Mouse (Mus musculus): Measurements from ENCODE around the gene Neurod4. TPM values are rescaled to one million over a fixed set of nuclear protein-coding genes. Genes with fewer than 3 reads are reported as not detected.
A peak's percentile ranks its signal among the peaks of the same experiment; 100 is the strongest.
"Not testable (repeated sequence)": the region's sequence is repeated elsewhere in the genome, so short reads cannot be mapped to it uniquely, and the experiment has no call there.

The Neurod4 gene
- polyA plus RNA-seq, 1 experiment from 2014 or later, result 26.0 TPM

DNA sequence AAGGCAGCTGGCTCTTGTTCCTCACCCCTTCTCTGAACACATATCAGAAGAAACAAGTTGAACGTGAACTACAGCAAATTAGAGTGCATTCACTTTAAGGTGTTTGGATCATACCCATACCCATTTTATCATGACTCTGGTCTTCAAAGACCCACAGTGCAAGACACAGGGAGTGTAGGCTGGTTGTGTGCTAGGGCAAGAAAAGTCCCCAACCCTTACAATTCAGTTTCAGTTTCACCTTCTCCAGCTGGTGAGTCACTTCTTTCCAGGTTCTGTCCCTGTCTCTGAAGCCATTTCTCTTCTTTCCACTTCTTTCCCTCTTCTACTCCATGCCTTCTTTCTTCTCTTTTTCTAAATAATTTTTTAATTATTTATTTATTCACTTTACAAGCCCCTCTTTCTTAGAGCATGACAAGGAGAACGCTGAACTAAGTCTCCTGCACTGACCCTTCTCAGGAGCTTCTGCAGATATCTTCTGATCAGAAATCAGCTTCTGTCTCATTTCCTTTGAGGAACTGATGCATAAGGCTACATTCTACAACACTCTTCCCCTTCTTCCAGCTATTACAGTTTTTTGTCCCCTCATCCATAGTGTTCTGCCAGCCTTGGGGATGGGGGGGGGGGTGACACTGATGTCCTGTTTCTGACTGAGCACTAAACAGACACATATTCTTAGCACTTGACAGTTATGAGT lies 31.6 kb upstream of the Neurod4 start:
- H3K9ac ChIP-seq (ENCODE audit: low read length), result no peak overlapping the region
- H3K4me2 ChIP-seq, result no peak overlapping the region
- H3K36me3 ChIP-seq (ENCODE audit: control insufficient read depth, insufficient read depth, low read length), result no peaks in the 10 kb centered on the region
- H3K27ac ChIP-seq (ENCODE audit: low read depth, low read length), result no peak overlapping the region
- ATAC-seq (ENCODE audit: low FRiP score) (no peak), DNase-seq (ENCODE audit: low spot score, missing footprints) (no peak)
- no peak overlapping the region for H3K4me3 ChIP-seq (ENCODE audit: low read depth, low read length)
- no peaks in the 10 kb centered on the region for H3K4me1 ChIP-seq (ENCODE audit: control insufficient read depth, insufficient read depth, low read length)
- H3K27me3 ChIP-seq (ENCODE audit: control insufficient read depth, insufficient read depth, low read length), result no peaks in the 10 kb centered on the region
- 84% methylated on average over 2 of the region's 2 CpGs for WGBS
- no peaks in the 10 kb centered on the region for H3K9me3 ChIP-seq (ENCODE audit: control insufficient read depth, low read length)

GRCm38 (mm10) chr10:130304138-130304537 lies 24.1 kb upstream of the Neurod4 start:
- not testable (repeated sequence) for H3K9ac ChIP-seq (ENCODE audit: low read length)
- WGBS, result 77% methylated on average over 3 of the region's 5 CpGs

GRCm38 (mm10) chr10:130298748-130299147 lies 18.7 kb upstream of the Neurod4 start:
- H3K36me3 ChIP-seq (ENCODE audit: control insufficient read depth, insufficient read depth, low read length); H3K27me3 ChIP-seq (ENCODE audit: control insufficient read depth, insufficient read depth, low read length); H3K4me2 ChIP-seq; H3K9ac ChIP-seq (ENCODE audit: low read length); H3K27ac ChIP-seq (ENCODE audit: low read depth, low read length); H3K4me3 ChIP-seq (ENCODE audit: low read depth, low read length); ATAC-seq (ENCODE audit: low FRiP score); H3K9me3 ChIP-seq (ENCODE audit: control insufficient read depth, low read length); H3K4me1 ChIP-seq (ENCODE audit: control insufficient read depth, insufficient read depth, low read length): not testable (repeated sequence)
- 18% methylated on average over 4 of the region's 4 CpGs for WGBS
- DNase-seq (ENCODE audit: low spot score, missing footprints), result peak; percentile 90

More at GRCm38 (mm10) chr10:130304138-130304537, 24.1 kb upstream of the Neurod4 start:
- H3K4me1 ChIP-seq (ENCODE audit: control insufficient read depth, insufficient read depth, low read length); DNase-seq (ENCODE audit: low spot score, missing footprints); H3K4me3 ChIP-seq (ENCODE audit: low read depth, low read length); H3K9me3 ChIP-seq (ENCODE audit: control insufficient read depth, low read length); ATAC-seq (ENCODE audit: low FRiP score); H3K4me2 ChIP-seq; H3K36me3 ChIP-seq (ENCODE audit: control insufficient read depth, insufficient read depth, low read length); H3K27me3 ChIP-seq (ENCODE audit: control insufficient read depth, insufficient read depth, low read length); H3K27ac ChIP-seq (ENCODE audit: low read depth, low read length): not testable (repeated sequence)

GRCm38 (mm10) chr10:130293741-130294408 lies 13.8 kb upstream of the Neurod4 start:
- ATAC-seq (ENCODE audit: low FRiP score), result peak; percentile 95
- H3K9me3 ChIP-seq (ENCODE audit: control insufficient read depth, low read length), result no peaks in the 10 kb centered on the region
- peaks cover 7% of the 10 kb centered on the region for H3K4me1 ChIP-seq (ENCODE audit: control insufficient read depth, insufficient read depth, low read length)
- H3K9ac ChIP-seq (ENCODE audit: low read length), result no peak overlapping the region
- WGBS, result 17% methylated on average over 3 of the region's 3 CpGs
- H3K4me2 ChIP-seq, result no peak overlapping the region
- DNase-seq (ENCODE audit: low spot score, missing footprints), result peak; percentile 82
- H3K4me3 ChIP-seq (ENCODE audit: low read depth, low read length), result no peak overlapping the region
- no peaks in the 10 kb centered on the region for H3K27me3 ChIP-seq (ENCODE audit: control insufficient read depth, insufficient read depth, low read length)
- peak overlapping the region; percentile 37; the same call in 1 of the 2 replicates for H3K27ac ChIP-seq (ENCODE audit: low read depth, low read length)
- no peaks in the 10 kb centered on the region for H3K36me3 ChIP-seq (ENCODE audit: control insufficient read depth, insufficient read depth, low read length)

DNA sequence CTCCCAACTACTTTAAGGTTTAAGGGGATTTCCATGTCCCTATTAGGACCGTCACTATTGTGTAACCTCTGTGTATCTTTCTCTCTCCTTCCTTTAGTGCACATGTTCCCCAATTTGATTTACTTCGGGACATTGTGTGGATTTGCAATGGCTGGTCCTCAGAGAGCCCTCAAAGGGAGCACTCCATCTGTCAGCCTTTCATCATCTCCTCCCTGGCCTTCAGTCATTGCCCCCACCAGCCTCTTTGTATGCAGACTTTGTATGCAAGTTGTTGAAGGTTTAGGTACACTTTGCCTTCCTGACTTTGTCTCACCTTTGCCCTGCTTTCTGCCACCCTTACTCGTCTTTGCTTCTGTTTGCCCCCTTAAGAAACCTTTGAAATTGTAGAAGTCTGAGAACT lies 8.0 kb upstream of the Neurod4 start:
- H3K9ac ChIP-seq (ENCODE audit: low read length), result no peak overlapping the region
- no peaks in the 10 kb centered on the region for H3K9me3 ChIP-seq (ENCODE audit: control insufficient read depth, low read length)
- peaks cover 2% of the 10 kb centered on the region; the same call in 1 of the 2 replicates for H3K4me1 ChIP-seq (ENCODE audit: control insufficient read depth, insufficient read depth, low read length)
- H3K27ac ChIP-seq (ENCODE audit: low read depth, low read length), result no peak overlapping the region
- ATAC-seq (ENCODE audit: low FRiP score) (0 out of 2 replicates have a peak, but pooled peaks have one; percentile 41), DNase-seq (ENCODE audit: low spot score, missing footprints) (peak; percentile 41)
- no peaks in the 10 kb centered on the region for H3K27me3 ChIP-seq (ENCODE audit: control insufficient read depth, insufficient read depth, low read length)
- H3K4me3 ChIP-seq (ENCODE audit: low read depth, low read length), result no peak overlapping the region
- WGBS, result 47% methylated on average over 3 of the region's 3 CpGs
- H3K4me2 ChIP-seq, result no peak overlapping the region
- no peaks in the 10 kb centered on the region for H3K36me3 ChIP-seq (ENCODE audit: control insufficient read depth, insufficient read depth, low read length)

GRCm38 (mm10) chr10:130287201-130287600 lies 7.2 kb upstream of the Neurod4 start:
- no peaks in the 10 kb centered on the region for H3K36me3 ChIP-seq (ENCODE audit: control insufficient read depth, insufficient read depth, low read length)
- 65% methylated on average over 1 of the region's 1 CpGs for WGBS
- peaks cover 2% of the 10 kb centered on the region; the same call in 1 of the 2 replicates for H3K4me1 ChIP-seq (ENCODE audit: control insufficient read depth, insufficient read depth, low read length)

DNA sequence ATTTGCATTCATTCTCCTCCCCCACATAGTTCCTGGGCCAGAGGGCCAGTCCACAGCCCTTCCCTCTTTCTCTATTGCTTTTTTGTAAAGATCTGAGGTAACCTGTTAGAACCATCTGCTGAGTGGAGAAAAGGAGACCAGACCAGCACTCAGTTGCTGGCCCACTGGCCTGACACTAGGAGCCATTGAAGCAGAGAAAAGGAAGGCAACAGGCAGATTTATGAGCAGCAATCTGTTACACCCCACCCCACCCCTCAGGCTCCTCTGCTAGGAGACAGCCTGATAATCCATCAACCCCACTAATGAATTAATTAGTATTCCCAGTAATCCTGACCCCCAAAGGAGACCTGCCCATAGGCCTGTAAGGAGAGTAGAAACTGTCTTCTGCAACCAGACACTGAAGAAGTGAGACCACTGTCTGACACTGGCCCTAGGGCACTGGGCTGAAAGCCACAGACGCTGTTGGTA lies 2.0 kb upstream of the Neurod4 start:
- Histone ChIP-seq H3K4me3 (ENCODE audit: low read depth, low read length) (no peak overlapping the region), H3K4me2 (no peak overlapping the region), H3K36me3 (ENCODE audit: control insufficient read depth, insufficient read depth, low read length) (no peaks in the 10 kb centered on the region), H3K9ac (ENCODE audit: low read length) (no peak overlapping the region), H3K4me1 (ENCODE audit: control insufficient read depth, insufficient read depth, low read length) (peaks cover 11% of the 10 kb centered on the region), H3K27ac (ENCODE audit: low read depth, low read length) (no peak overlapping the region; the same call in 1 of the 2 replicates), H3K9me3 (ENCODE audit: control insufficient read depth, low read length) (no peaks in the 10 kb centered on the region), H3K27me3 (ENCODE audit: control insufficient read depth, insufficient read depth, low read length) (no peaks in the 10 kb centered on the region)
- DNase-seq (ENCODE audit: low spot score, missing footprints), result peak; percentile 80
- ATAC-seq (ENCODE audit: low FRiP score), result peak; percentile 85
- 35% methylated on average over 1 of the region's 1 CpGs for WGBS

More at GRCm38 (mm10) chr10:130287201-130287600, 7.2 kb upstream of the Neurod4 start:
- no peaks in the 10 kb centered on the region for H3K9me3 ChIP-seq (ENCODE audit: control insufficient read depth, low read length)
- H3K27ac ChIP-seq (ENCODE audit: low read depth, low read length), result no peak overlapping the region
- H3K9ac ChIP-seq (ENCODE audit: low read length), result no peak overlapping the region
- H3K27me3 ChIP-seq (ENCODE audit: control insufficient read depth, insufficient read depth, low read length), result no peaks in the 10 kb centered on the region
- no peak overlapping the region for H3K4me2 ChIP-seq
- DNase-seq (ENCODE audit: low spot score, missing footprints) (peak; percentile 71), ATAC-seq (ENCODE audit: low FRiP score) (no peak)
- no peak overlapping the region for H3K4me3 ChIP-seq (ENCODE audit: low read depth, low read length)

DNA sequence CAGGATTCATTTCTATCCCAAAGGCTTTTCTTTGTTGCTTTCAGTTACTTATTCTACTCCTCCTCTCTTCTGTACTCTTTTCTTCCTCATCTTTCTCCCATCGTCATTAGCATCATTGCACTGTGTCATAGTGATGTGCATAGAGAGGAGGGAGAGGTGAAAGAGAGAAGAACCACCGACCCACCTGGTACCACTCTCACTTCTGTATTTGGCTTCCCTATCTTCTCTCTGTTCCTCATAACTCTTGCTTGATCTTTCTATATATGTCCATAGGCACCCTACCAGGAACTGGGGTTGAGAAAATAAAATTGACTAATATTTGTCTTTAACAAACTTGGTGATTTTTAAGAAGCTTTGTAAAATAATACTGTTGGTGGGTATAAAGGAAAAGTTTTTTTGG lies 3.5 kb downstream of the Neurod4 start:
- no peak overlapping the region for H3K4me2 ChIP-seq
- H3K4me3 ChIP-seq (ENCODE audit: low read depth, low read length), result no peak overlapping the region
- no peak for DNase-seq (ENCODE audit: low spot score, missing footprints)
- no peak overlapping the region for H3K9ac ChIP-seq (ENCODE audit: low read length)
- H3K36me3 ChIP-seq (ENCODE audit: control insufficient read depth, insufficient read depth, low read length), result no peaks in the 10 kb centered on the region
- H3K27me3 ChIP-seq (ENCODE audit: control insufficient read depth, insufficient read depth, low read length), result no peaks in the 10 kb centered on the region
- H3K9me3 ChIP-seq (ENCODE audit: control insufficient read depth, low read length), result no peaks in the 10 kb centered on the region
- 55% methylated on average over 2 of the region's 2 CpGs for WGBS
- no peak overlapping the region for H3K27ac ChIP-seq (ENCODE audit: low read depth, low read length)
- H3K4me1 ChIP-seq (ENCODE audit: control insufficient read depth, insufficient read depth, low read length), result 0 out of 2 replicates have a peak, but pooled peaks cover 5% of the 10 kb centered on the region
- no peak for ATAC-seq (ENCODE audit: low FRiP score)

DNA sequence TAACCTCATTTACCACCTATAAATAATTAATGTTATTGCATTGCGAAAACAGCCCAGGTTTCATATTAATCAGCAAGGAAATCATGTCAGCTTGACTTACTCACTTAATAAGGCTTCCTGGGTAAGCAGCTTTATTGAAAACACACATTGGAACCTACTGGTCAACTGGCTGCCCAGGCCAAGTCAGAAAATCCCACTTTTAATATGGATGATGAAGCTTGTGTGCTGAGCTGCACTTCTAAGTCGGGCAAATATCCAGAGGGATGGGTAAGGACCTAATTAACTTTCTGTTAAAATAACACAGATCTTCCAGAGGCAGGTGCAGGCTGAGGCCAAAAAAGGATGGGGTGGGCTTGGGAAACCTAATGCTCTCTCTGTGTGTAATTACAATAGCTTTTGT lies 4.3 kb downstream of the Neurod4 start:
- H3K36me3 ChIP-seq (ENCODE audit: control insufficient read depth, insufficient read depth, low read length), result no peaks in the 10 kb centered on the region
- WGBS, result 54% methylated on average over 2 of the region's 2 CpGs
- H3K9me3 ChIP-seq (ENCODE audit: control insufficient read depth, low read length), result no peaks in the 10 kb centered on the region
- 0 out of 2 replicates have a peak, but pooled peaks cover 5% of the 10 kb centered on the region for H3K4me1 ChIP-seq (ENCODE audit: control insufficient read depth, insufficient read depth, low read length)
- no peak overlapping the region for H3K4me2 ChIP-seq
- no peaks in the 10 kb centered on the region for H3K27me3 ChIP-seq (ENCODE audit: control insufficient read depth, insufficient read depth, low read length)
- no peak for DNase-seq (ENCODE audit: low spot score, missing footprints)
- no peak overlapping the region for H3K27ac ChIP-seq (ENCODE audit: low read depth, low read length)
- ATAC-seq (ENCODE audit: low FRiP score), result no peak
- H3K4me3 ChIP-seq (ENCODE audit: low read depth, low read length), result no peak overlapping the region
- no peak overlapping the region for H3K9ac ChIP-seq (ENCODE audit: low read length)
